Mouse (Mus musculus): ENCODE results near the gene Hoxb7. TPM values are rescaled to one million over a fixed set of nuclear protein-coding genes. Genes with fewer than 3 reads are reported as not detected.

The Hoxb7 gene
- polyA plus RNA-seq, 1 experiment from 2014 or later: not detected

DNA sequence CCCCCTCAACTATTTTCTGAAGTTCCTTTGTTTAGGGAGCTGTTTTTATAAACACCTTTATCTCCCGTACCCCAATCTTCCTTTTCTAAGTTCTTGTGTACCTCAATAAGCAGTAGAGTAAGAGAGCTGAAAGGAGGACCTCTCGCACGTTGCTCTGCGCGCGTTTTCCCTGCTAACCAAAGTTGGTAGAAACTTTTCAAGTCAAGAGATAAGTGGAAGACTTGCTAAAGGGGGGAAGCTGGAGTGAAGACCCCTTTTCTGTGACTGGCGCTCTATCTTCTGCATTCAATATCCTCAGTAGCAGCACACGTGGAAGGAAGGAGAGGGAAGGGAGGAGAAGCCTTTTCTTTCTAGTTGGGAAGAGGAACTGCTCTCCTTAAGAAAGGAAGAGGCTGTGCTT lies 38.5 kb downstream of the Hoxb7 start:
- Histone ChIP-seq H3K36me3 (ENCODE audit: control insufficient read depth, insufficient read depth, low read length) (no peaks in the 10 kb centered on the region), H3K27ac (replicated peaks in 1 of 2; ENCODE audit: control insufficient read depth in 1 of 2, insufficient read depth in 1 of 2, low read depth in 2 of 2, low read length in 2 of 2) (no peak overlapping the region), H3K27me3 (ENCODE audit: control insufficient read depth, insufficient read depth, low read length) (peaks cover 99% of the 10 kb centered on the region), H3K9me3 (ENCODE audit: control insufficient read depth, low read length) (no peaks in the 10 kb centered on the region), H3K4me3 (ENCODE audit: control insufficient read depth in 1 of 2, insufficient read depth in 1 of 2, low read depth in 1 of 2, low read length in 2 of 2) (no peak overlapping the region), H3K4me2 (ENCODE audit: low read length) (no peak overlapping the region), H3K4me1 (ENCODE audit: control insufficient read depth in 2 of 2, insufficient read depth in 2 of 2, low read length in 2 of 2) (0 out of 4 replicates have a peak, but pooled peaks cover 0 to under 1% of the 10 kb centered on the region in 2 experiments), H3K9ac (ENCODE audit: low read length) (no peak overlapping the region)
- ATAC-seq (ENCODE audit: insufficient number of reproducible peaks, insufficient read depth, low FRiP score, low read depth): no peak
- 11% methylated on average over 8 of the region's 8 CpGs for WGBS

DNA sequence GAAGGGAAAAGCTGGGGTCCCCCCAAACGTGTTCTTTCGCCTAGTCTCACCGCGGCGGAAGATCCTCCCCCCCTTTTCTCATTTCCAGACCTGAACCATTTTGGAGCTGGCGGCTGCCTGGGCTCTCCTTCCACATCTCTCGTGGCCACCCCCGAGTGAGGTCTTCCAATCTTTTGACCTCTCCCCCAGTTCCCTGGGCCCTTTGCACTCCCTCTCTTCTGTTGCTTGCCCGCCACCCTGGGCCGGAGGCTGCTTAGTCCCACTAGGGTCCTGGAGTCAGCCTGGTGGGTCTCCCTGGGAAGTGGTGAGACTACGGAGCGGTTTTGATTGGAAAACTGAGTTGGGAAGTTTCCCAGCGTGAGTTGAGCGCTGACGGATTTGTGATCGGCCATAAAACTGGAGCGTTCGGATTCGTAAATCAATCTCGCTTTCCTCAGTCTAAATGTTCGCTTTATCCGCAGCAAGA lies 39.4 kb downstream of the Hoxb7 start:
- 6% methylated on average over 22 of the region's 22 CpGs for WGBS
- Histone ChIP-seq H3K4me1 (ENCODE audit: control insufficient read depth in 2 of 2, insufficient read depth in 2 of 2, low read length in 2 of 2) (no peaks in the 10 kb centered on the region), H3K4me2 (ENCODE audit: low read length) (no peak overlapping the region), H3K4me3 (ENCODE audit: control insufficient read depth in 1 of 2, insufficient read depth in 1 of 2, low read depth in 1 of 2, low read length in 2 of 2) (no peak overlapping the region), H3K27me3 (ENCODE audit: control insufficient read depth, insufficient read depth, low read length) (peaks cover 99% of the 10 kb centered on the region), H3K27ac (replicated peaks in 1 of 2; ENCODE audit: control insufficient read depth in 1 of 2, insufficient read depth in 1 of 2, low read depth in 2 of 2, low read length in 2 of 2) (no peak overlapping the region), H3K9me3 (ENCODE audit: control insufficient read depth, low read length) (no peaks in the 10 kb centered on the region), H3K36me3 (ENCODE audit: control insufficient read depth, insufficient read depth, low read length) (no peaks in the 10 kb centered on the region), H3K9ac (ENCODE audit: low read length) (no peak overlapping the region)
- ATAC-seq (ENCODE audit: insufficient number of reproducible peaks, insufficient read depth, low FRiP score, low read depth): no peak

DNA sequence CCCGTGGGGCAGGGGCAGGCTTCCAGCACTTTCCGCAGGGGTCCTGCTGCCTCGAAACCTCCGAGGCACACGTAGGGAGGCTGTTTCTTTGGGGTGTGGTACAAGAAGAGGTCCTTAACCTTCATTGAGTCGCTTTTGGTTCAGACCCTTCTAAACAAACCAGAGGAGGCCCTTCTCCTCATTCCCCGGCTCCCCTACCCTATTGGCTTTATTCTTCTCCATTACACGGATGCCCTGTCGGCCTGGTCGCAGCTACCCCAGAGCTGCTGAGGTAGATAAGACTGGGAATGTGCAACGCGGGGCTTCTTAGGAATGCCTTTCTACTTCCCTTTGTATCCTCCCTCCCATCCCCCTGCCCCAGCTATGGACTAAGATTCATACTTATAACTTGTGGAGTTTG lies 40.3 kb downstream of the Hoxb7 start:
- H3K4me3 ChIP-seq (ENCODE audit: control insufficient read depth in 1 of 2, insufficient read depth in 1 of 2, low read depth in 1 of 2, low read length in 2 of 2): no peak overlapping the region
- 5% methylated on average over 12 of the region's 12 CpGs for WGBS
- H3K27ac ChIP-seq (replicated peaks in 1 of 2; ENCODE audit: control insufficient read depth in 1 of 2, insufficient read depth in 1 of 2, low read depth in 2 of 2, low read length in 2 of 2): no peak overlapping the region
- no peaks in the 10 kb centered on the region for H3K36me3 ChIP-seq (ENCODE audit: control insufficient read depth, insufficient read depth, low read length)
- H3K4me2 ChIP-seq (ENCODE audit: low read length): no peak overlapping the region
- no peaks in the 10 kb centered on the region for H3K4me1 ChIP-seq (ENCODE audit: control insufficient read depth in 2 of 2, insufficient read depth in 2 of 2, low read length in 2 of 2)
- H3K27me3 ChIP-seq (ENCODE audit: control insufficient read depth, insufficient read depth, low read length): peaks cover 99% of the 10 kb centered on the region
- ATAC-seq (ENCODE audit: insufficient number of reproducible peaks, insufficient read depth, low FRiP score, low read depth): no peak
- H3K9ac ChIP-seq (ENCODE audit: low read length): no peak overlapping the region
- no peaks in the 10 kb centered on the region for H3K9me3 ChIP-seq (ENCODE audit: control insufficient read depth, low read length)

DNA sequence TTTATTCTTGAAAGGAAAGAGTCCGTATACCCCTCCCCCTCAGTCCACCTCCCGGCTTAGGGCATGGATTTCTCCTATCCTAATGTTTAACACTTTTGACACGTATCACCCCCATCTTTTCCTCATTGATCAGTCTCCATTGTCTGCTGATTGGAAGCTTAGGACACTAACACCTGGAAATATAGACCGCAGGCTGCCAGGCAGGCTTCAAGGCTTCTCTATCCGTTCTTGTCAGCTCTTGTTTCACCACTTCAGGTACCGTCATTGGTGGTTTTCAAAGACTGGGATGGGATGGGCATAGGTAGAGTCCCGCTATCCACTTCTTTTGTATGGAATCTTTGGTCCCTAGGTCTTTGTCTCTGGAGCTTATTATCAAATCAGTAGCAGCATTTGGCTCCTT lies 40.7 kb downstream of the Hoxb7 start:
- no peaks in the 10 kb centered on the region for H3K4me1 ChIP-seq (ENCODE audit: control insufficient read depth in 2 of 2, insufficient read depth in 2 of 2, low read length in 2 of 2)
- no peak for ATAC-seq (ENCODE audit: insufficient number of reproducible peaks, insufficient read depth, low FRiP score, low read depth)
- peaks cover 99% of the 10 kb centered on the region for H3K27me3 ChIP-seq (ENCODE audit: control insufficient read depth, insufficient read depth, low read length)
- WGBS: 10% methylated on average over 7 of the region's 7 CpGs
- H3K4me3 ChIP-seq (ENCODE audit: control insufficient read depth in 1 of 2, insufficient read depth in 1 of 2, low read depth in 1 of 2, low read length in 2 of 2): no peak overlapping the region
- no peak overlapping the region for H3K9ac ChIP-seq (ENCODE audit: low read length)
- H3K9me3 ChIP-seq (ENCODE audit: control insufficient read depth, low read length): no peaks in the 10 kb centered on the region
- no peak overlapping the region for H3K27ac ChIP-seq (replicated peaks in 1 of 2; ENCODE audit: control insufficient read depth in 1 of 2, insufficient read depth in 1 of 2, low read depth in 2 of 2, low read length in 2 of 2)
- no peaks in the 10 kb centered on the region for H3K36me3 ChIP-seq (ENCODE audit: control insufficient read depth, insufficient read depth, low read length)
- H3K4me2 ChIP-seq (ENCODE audit: low read length): no peak overlapping the region

DNA sequence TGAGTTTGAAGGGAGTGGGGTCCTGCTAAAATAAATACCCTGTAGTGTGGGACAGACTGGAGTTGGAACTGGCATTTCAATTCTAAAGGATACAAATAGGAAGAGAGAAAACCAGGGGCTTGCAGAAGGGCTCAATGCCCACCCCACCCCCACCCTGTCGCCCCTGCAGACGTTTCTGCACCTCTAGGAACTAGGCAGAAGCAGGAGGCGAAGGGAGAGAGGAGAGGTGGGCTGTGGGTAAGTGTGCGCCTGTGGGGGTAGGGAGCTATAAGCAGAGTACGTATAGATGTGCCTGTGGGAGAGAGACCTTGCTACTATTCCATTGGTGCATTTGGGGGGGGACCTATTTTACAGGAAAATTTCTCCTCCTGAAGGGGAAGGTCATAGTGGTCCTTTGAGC lies 41.3 kb downstream of the Hoxb7 start:
- H3K4me3 ChIP-seq (ENCODE audit: control insufficient read depth in 1 of 2, insufficient read depth in 1 of 2, low read depth in 1 of 2, low read length in 2 of 2): no peak overlapping the region
- H3K27ac ChIP-seq (replicated peaks in 1 of 2; ENCODE audit: control insufficient read depth in 1 of 2, insufficient read depth in 1 of 2, low read depth in 2 of 2, low read length in 2 of 2): no peak overlapping the region
- no peak for ATAC-seq (ENCODE audit: insufficient number of reproducible peaks, insufficient read depth, low FRiP score, low read depth)
- H3K4me1 ChIP-seq (ENCODE audit: control insufficient read depth in 2 of 2, insufficient read depth in 2 of 2, low read length in 2 of 2): peaks cover 0 to 3% of the 10 kb centered on the region in 2 experiments; a peak in 1 of 4 replicates
- H3K9ac ChIP-seq (ENCODE audit: low read length): no peak overlapping the region
- H3K27me3 ChIP-seq (ENCODE audit: control insufficient read depth, insufficient read depth, low read length): peaks cover 99% of the 10 kb centered on the region
- 14% methylated on average over 5 of the region's 5 CpGs for WGBS
- H3K36me3 ChIP-seq (ENCODE audit: control insufficient read depth, insufficient read depth, low read length): no peaks in the 10 kb centered on the region
- H3K9me3 ChIP-seq (ENCODE audit: control insufficient read depth, low read length): no peaks in the 10 kb centered on the region
- H3K4me2 ChIP-seq (ENCODE audit: low read length): no peak overlapping the region

DNA sequence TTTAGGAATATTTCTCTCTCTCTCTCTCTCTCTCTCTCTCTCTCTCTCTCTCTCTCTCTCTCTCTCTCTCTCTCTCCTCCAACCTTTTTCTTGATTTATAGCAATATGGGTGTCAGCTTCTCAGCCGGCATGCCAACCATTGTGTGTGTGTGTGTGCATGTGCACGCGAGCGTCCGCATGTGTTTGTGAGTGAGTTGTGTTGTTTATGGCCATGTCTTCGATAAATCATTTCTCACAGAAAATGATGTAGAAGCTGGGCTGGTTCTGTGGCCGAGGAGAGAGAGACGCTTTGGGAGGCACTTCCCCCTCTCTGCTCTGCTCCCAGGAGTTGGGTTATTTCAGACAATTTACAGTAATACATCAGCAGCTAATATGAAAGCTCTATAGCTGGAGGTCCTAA lies 42.2 kb downstream of the Hoxb7 start:
- no peaks in the 10 kb centered on the region for H3K9me3 ChIP-seq (ENCODE audit: control insufficient read depth, low read length)
- peaks cover 99% of the 10 kb centered on the region for H3K27me3 ChIP-seq (ENCODE audit: control insufficient read depth, insufficient read depth, low read length)
- no peak overlapping the region for H3K9ac ChIP-seq (ENCODE audit: low read length)
- no peaks in the 10 kb centered on the region for H3K36me3 ChIP-seq (ENCODE audit: control insufficient read depth, insufficient read depth, low read length)
- peaks cover 0 to 3% of the 10 kb centered on the region in 2 experiments; a peak in 1 of 4 replicates for H3K4me1 ChIP-seq (ENCODE audit: control insufficient read depth in 2 of 2, insufficient read depth in 2 of 2, low read length in 2 of 2)
- no peak overlapping the region for H3K4me3 ChIP-seq (ENCODE audit: control insufficient read depth in 1 of 2, insufficient read depth in 1 of 2, low read depth in 1 of 2, low read length in 2 of 2)
- ATAC-seq (ENCODE audit: insufficient number of reproducible peaks, insufficient read depth, low FRiP score, low read depth): no peak
- H3K27ac ChIP-seq (replicated peaks in 1 of 2; ENCODE audit: control insufficient read depth in 1 of 2, insufficient read depth in 1 of 2, low read depth in 2 of 2, low read length in 2 of 2): no peak overlapping the region
- no peak overlapping the region for H3K4me2 ChIP-seq (ENCODE audit: low read length)
- WGBS: 13% methylated on average over 8 of the region's 8 CpGs

DNA sequence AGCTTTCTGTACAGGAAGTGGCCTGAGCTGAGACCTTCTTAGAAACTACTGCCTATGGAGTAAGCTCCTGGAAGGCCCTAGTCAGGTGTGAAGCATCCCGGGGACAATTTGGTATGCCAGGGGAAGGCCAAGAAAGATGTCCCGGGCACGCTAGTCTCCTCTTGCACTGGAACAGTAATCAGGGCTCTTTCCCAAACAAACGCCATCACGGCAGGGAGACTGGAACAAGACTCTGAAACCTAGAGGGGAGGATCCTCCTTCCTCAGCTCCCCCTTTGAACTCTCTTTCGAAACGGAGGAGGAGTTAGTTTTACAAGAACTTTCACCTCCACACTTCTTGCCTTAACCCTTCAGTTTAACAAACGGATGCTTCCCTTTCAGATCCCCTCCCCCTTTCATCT lies 45.7 kb downstream of the Hoxb7 start:
- 4% methylated on average over 8 of the region's 8 CpGs for WGBS
- Histone ChIP-seq H3K9me3 (ENCODE audit: control insufficient read depth, low read length) (no peaks in the 10 kb centered on the region), H3K27ac (replicated peaks in 1 of 2; ENCODE audit: control insufficient read depth in 1 of 2, insufficient read depth in 1 of 2, low read depth in 2 of 2, low read length in 2 of 2) (no peak overlapping the region), H3K36me3 (ENCODE audit: control insufficient read depth, insufficient read depth, low read length) (no peaks in the 10 kb centered on the region), H3K27me3 (ENCODE audit: control insufficient read depth, insufficient read depth, low read length) (peaks cover 100% of the 10 kb centered on the region), H3K4me1 (ENCODE audit: control insufficient read depth in 2 of 2, insufficient read depth in 2 of 2, low read length in 2 of 2) (peaks cover 0 to 3% of the 10 kb centered on the region in 2 experiments; a peak in 1 of 4 replicates), H3K4me3 (ENCODE audit: control insufficient read depth in 1 of 2, insufficient read depth in 1 of 2, low read depth in 1 of 2, low read length in 2 of 2) (no peak overlapping the region), H3K9ac (ENCODE audit: low read length) (no peak overlapping the region), H3K4me2 (ENCODE audit: low read length) (peak overlapping the region; percentile 49; the same call in 1 of the 2 replicates)
- no peak for ATAC-seq (ENCODE audit: insufficient number of reproducible peaks, insufficient read depth, low FRiP score, low read depth)

DNA sequence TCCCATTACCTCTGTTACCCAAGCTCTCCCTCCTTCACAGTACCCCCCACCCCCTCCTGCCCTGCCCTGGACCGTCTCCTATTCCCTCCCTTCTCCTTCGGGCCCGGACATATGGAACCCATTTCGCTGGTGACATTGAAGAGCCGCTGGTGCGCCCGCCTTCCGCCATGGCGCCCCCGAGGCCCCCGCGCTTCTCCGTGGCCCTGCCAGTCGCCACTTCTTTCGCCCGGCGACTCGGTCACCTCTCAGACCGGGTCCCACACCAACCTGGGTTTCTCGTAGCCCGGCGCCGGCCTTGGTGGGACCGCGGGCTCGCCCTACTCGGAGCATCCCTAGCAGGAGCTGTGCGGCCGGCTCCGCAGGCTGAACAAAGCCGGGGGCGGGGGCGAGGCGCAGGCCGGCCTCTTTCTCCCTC lies 46.2 kb downstream of the Hoxb7 start:
- Histone ChIP-seq H3K4me1 (ENCODE audit: control insufficient read depth in 2 of 2, insufficient read depth in 2 of 2, low read length in 2 of 2) (peaks cover 0 to 3% of the 10 kb centered on the region in 2 experiments; a peak in 1 of 4 replicates), H3K9me3 (ENCODE audit: control insufficient read depth, low read length) (no peaks in the 10 kb centered on the region), H3K4me2 (ENCODE audit: low read length) (peak overlapping the region; percentile 49), H3K4me3 (ENCODE audit: control insufficient read depth in 1 of 2, insufficient read depth in 1 of 2, low read depth in 1 of 2, low read length in 2 of 2) (peak overlapping the region; percentile 30 to 33), H3K36me3 (ENCODE audit: control insufficient read depth, insufficient read depth, low read length) (no peaks in the 10 kb centered on the region), H3K27ac (replicated peaks in 1 of 2; ENCODE audit: control insufficient read depth in 1 of 2, insufficient read depth in 1 of 2, low read depth in 2 of 2, low read length in 2 of 2) (no peak overlapping the region), H3K27me3 (ENCODE audit: control insufficient read depth, insufficient read depth, low read length) (peaks cover 100% of the 10 kb centered on the region), H3K9ac (ENCODE audit: low read length) (peak overlapping the region; percentile 42)
- 2% methylated on average over 35 of the region's 35 CpGs for WGBS
- ATAC-seq (ENCODE audit: insufficient number of reproducible peaks, insufficient read depth, low FRiP score, low read depth): no peak

Measured in heart, embryonic 14.5 days (tissue).